Mouse (Mus musculus) olfactory bulb, adult 2 months (tissue): ENCODE data around the gene Rnf25. TPM values are rescaled to one million over a fixed set of nuclear protein-coding genes. Genes with fewer than 3 reads are reported as not detected.

Source experiments
- H3K27ac ChIP-seq: fragments of 200-500 bp; 2 replicates; pipeline ENCODE4 v1.5.1; 2012; ENCODE audit warnings: low read depth, low read length; ENCODE audit not compliant: insufficient read depth
- H3K4me1 ChIP-seq: fragments of 200-500 bp; 2 replicates; pipeline ENCODE4 v1.6.1; 2012; ENCODE audit warnings: low read length; ENCODE audit not compliant: control insufficient read depth, insufficient read depth
- H3K4me3 ChIP-seq: fragments of 200-500 bp; 2 replicates; pipeline ENCODE4 v1.5.1; 2012; ENCODE audit warnings: mild to moderate bottlenecking, low read depth, low read length, moderate library complexity; ENCODE audit not compliant: insufficient read depth
- CTCF ChIP-seq: fragments of 200-500 bp; IDR thresholded peaks from 2 replicates; pipeline ENCODE4 v1.5.1; 2012; ENCODE audit warnings: low read depth, mild to moderate bottlenecking, low read length, moderate library complexity; ENCODE audit not compliant: insufficient read depth
- POLR2A ChIP-seq: fragments of 200-500 bp; IDR thresholded peaks from 2 replicates; pipeline ENCODE4 v1.6.1; 2012; ENCODE audit warnings: mild to moderate bottlenecking, low read depth, low read length, moderate library complexity; ENCODE audit not compliant: insufficient read depth
- WGBS: fragments of 180-500 bp; shearing (Covaris S2); methylation state at CpG from one replicate; pipeline ENCODE4 v1.1.7; 2018; 5-methylcytosine and 5-hydroxymethylcytosine counted together
- polyA plus RNA-seq: library from polyadenylated mRNA; stranded (reverse); fragments of >200 nt; gene quantifications from 2 replicates; pipeline ENCODE4 v1.2.4, GENCODE M21; 2012; ENCODE audit warnings: low replicate concordance; ENCODE audit not compliant: missing spikeins, insufficient read depth, insufficient read length

Rnf25 gene
- polyA plus RNA-seq = not detected in 2 replicates

GRCm38 (mm10) chr1:74601267-74601962 is at the start of gene Rnf25, which contains the start of gene Stk36:
TSS of gene Rnf25 (minus strand) at chr1:74601397.
TSS of gene Stk36 (plus strand) at chr1:74601445.
- WGBS = 6% methylated on average over 25 of the region's 25 CpGs
- H3K4me1 ChIP-seq = peaks cover 3% of the 10 kb centered on the region; the same call in 1 of the 2 replicates
- TF ChIP-seq CTCF (no peak), POLR2A (peak; percentile 90)
- peak within 1 kb of the TSS; percentile 69 for H3K4me3 ChIP-seq
- peak within 1 kb of the TSS; percentile 32; the same call in 1 of the 2 replicates for H3K27ac ChIP-seq

GRCm38 (mm10) chr1:74643926-74644325 is 42.7 kb upstream of the Rnf25 start:
- no peak overlapping the region for H3K4me3 ChIP-seq
- no peaks in the 10 kb centered on the region for H3K4me1 ChIP-seq
- TF ChIP-seq CTCF = no peak
- no peak overlapping the region for H3K27ac ChIP-seq

GRCm38 (mm10) chr1:74643524-74643923 is 42.3 kb upstream of the Rnf25 start:
- 64% methylated on average over 2 of the region's 2 CpGs for WGBS
- no peaks in the 10 kb centered on the region for H3K4me1 ChIP-seq
- H3K4me3 ChIP-seq = no peak overlapping the region
- no peak for TF ChIP-seq POLR2A
- no peak for TF ChIP-seq CTCF
- no peak overlapping the region for H3K27ac ChIP-seq

- Histone ChIP-seq H3K4me1 (0 out of 2 replicates have a peak, but pooled peaks cover 2% of the 10 kb centered on the region), H3K27ac (no peak overlapping the region), H3K4me3 (no peak overlapping the region)
- no peak for TF ChIP-seq CTCF
- TF ChIP-seq POLR2A = no peak
- 89% methylated on average over 4 of the region's 4 CpGs for WGBS
These were observed 31.5 kb upstream of the Rnf25 start for GRCm38 (mm10) chr1:74632734-74633133.

GRCm38 (mm10) chr1:74628001-74628400 is 26.8 kb upstream of the Rnf25 start:
- H3K4me1 ChIP-seq = peaks cover 6% of the 10 kb centered on the region
- WGBS = 66% methylated on average over 7 of the region's 7 CpGs
- H3K27ac ChIP-seq = no peak overlapping the region
- no peak overlapping the region for H3K4me3 ChIP-seq
- no peak for TF ChIP-seq CTCF
- no peak for TF ChIP-seq POLR2A

GRCm38 (mm10) chr1:74626076-74626475 is 24.9 kb upstream of the Rnf25 start:
- Histone ChIP-seq H3K27ac (no peak overlapping the region), H3K4me3 (no peak overlapping the region), H3K4me1 (peaks cover 16% of the 10 kb centered on the region)
- WGBS = 89% methylated on average over 4 of the region's 4 CpGs
- TF ChIP-seq CTCF (no peak), POLR2A (no peak)

GRCm38 (mm10) chr1:74624183-74624582 is 23.0 kb upstream of the Rnf25 start:
- TF ChIP-seq POLR2A (no peak), CTCF (no peak)
- Histone ChIP-seq H3K27ac (no peak overlapping the region), H3K4me1 (peaks cover 16% of the 10 kb centered on the region), H3K4me3 (no peak overlapping the region)
- WGBS = 97% methylated on average over 1 of the region's 1 CpGs

GRCm38 (mm10) chr1:74600501-74601266 is 513 bp downstream of the Rnf25 start:
- Histone ChIP-seq H3K27ac (peak overlapping the region; percentile 32; the same call in 1 of the 2 replicates), H3K4me1 (peaks cover 3% of the 10 kb centered on the region; the same call in 1 of the 2 replicates), H3K4me3 (peak overlapping the region; percentile 69)
- TF ChIP-seq CTCF (no peak), POLR2A (no peak)
- WGBS = 6% methylated on average over 26 of the region's 26 CpGs

- 88% methylated on average over 8 of the region's 8 CpGs for WGBS
- Histone ChIP-seq H3K4me1 (peaks cover 3% of the 10 kb centered on the region; the same call in 1 of the 2 replicates), H3K27ac (no peak overlapping the region), H3K4me3 (no peak overlapping the region)
- TF ChIP-seq CTCF (no peak), POLR2A (no peak)
These were observed 6.8 kb downstream of the Rnf25 start for GRCm38 (mm10) chr1:74594434-74594833.
